Mouse (Mus musculus): Measurements from ENCODE around the gene Rps29. TPM values are rescaled to one million over a fixed set of nuclear protein-coding genes. Genes with fewer than 3 reads are reported as not detected.
A peak's percentile ranks its signal among the peaks of the same experiment; 100 is the strongest.
"Not testable (repeated sequence)": the region's sequence is repeated elsewhere in the genome, so short reads cannot be mapped to it uniquely, and the experiment has no call there.

Gene Rps29
- polyA plus RNA-seq, 1 experiment = 1,903 TPM

- no peak for TF ChIP-seq POLR2A (IDR thresholded peaks at IDR 0.05; ENCODE audit: borderline replicate concordance, low read depth, low read length)
- no peak for TF ChIP-seq CTCF (IDR thresholded peaks at IDR 0.05; ENCODE audit: low read depth, low read length)
- H3K27ac ChIP-seq (ENCODE audit: insufficient read depth, low read depth, low read length) = no peak overlapping the region
- H3K4me3 ChIP-seq (ENCODE audit: insufficient read depth, low read length) = no peak overlapping the region
- peaks cover 3% of the 10 kb centered on the region for H3K4me1 ChIP-seq (ENCODE audit: control insufficient read depth, insufficient read depth, low read length)
These were observed 5.9 kb upstream of the Rps29 start for GRCm38 (mm10) chr12:69164904-69165303.

GRCm38 (mm10) chr12:69163586-69163985 lies 4.6 kb upstream of the Rps29 start:
- not testable (repeated sequence) for H3K27ac ChIP-seq (ENCODE audit: insufficient read depth, low read depth, low read length); H3K4me3 ChIP-seq (ENCODE audit: insufficient read depth, low read length); H3K4me1 ChIP-seq (ENCODE audit: control insufficient read depth, insufficient read depth, low read length)

GRCm38 (mm10) chr12:69160677-69161076 lies 1.7 kb upstream of the Rps29 start:
- H3K4me1 ChIP-seq (ENCODE audit: control insufficient read depth, insufficient read depth, low read length); H3K27ac ChIP-seq (ENCODE audit: insufficient read depth, low read depth, low read length); H3K4me3 ChIP-seq (ENCODE audit: insufficient read depth, low read length): not testable (repeated sequence)

GRCm38 (mm10) chr12:69159578-69159940 lies 573 bp upstream of the Rps29 start:
- Histone ChIP-seq H3K27ac (ENCODE audit: insufficient read depth, low read depth, low read length) (no peak overlapping the region), H3K4me3 (ENCODE audit: insufficient read depth, low read length) (no peak overlapping the region), H3K4me1 (ENCODE audit: control insufficient read depth, insufficient read depth, low read length) (peaks cover 6% of the 10 kb centered on the region)
- TF ChIP-seq CTCF (IDR thresholded peaks at IDR 0.05; ENCODE audit: low read depth, low read length) = no peak
- no peak for TF ChIP-seq POLR2A (IDR thresholded peaks at IDR 0.05; ENCODE audit: borderline replicate concordance, low read depth, low read length)

GRCm38 (mm10) chr12:69158366-69158764 lies 621 bp downstream of the Rps29 start:
- peaks cover 6% of the 10 kb centered on the region for H3K4me1 ChIP-seq (ENCODE audit: control insufficient read depth, insufficient read depth, low read length)
- no peak for TF ChIP-seq CTCF (IDR thresholded peaks at IDR 0.05; ENCODE audit: low read depth, low read length)

GRCm38 (mm10) chr12:69157107-69157506 lies 1.9 kb downstream of the Rps29 start:
- Histone ChIP-seq H3K4me1 (ENCODE audit: control insufficient read depth, insufficient read depth, low read length) (peaks cover 6% of the 10 kb centered on the region), H3K27ac (ENCODE audit: insufficient read depth, low read depth, low read length) (peak overlapping the region; percentile 68), H3K4me3 (ENCODE audit: insufficient read depth, low read length) (peak overlapping the region; percentile 17; the same call in 1 of the 2 replicates)
- TF ChIP-seq CTCF (IDR thresholded peaks at IDR 0.05; ENCODE audit: low read depth, low read length) = no peak
- TF ChIP-seq POLR2A (IDR thresholded peaks at IDR 0.05; ENCODE audit: borderline replicate concordance, low read depth, low read length) = no peak

More at GRCm38 (mm10) chr12:69158366-69158764, 621 bp downstream of the Rps29 start:
- peak overlapping the region; percentile 68 for H3K27ac ChIP-seq (ENCODE audit: insufficient read depth, low read depth, low read length)
- H3K4me3 ChIP-seq (ENCODE audit: insufficient read depth, low read length) = peak overlapping the region; percentile 89

GRCm38 (mm10) chr12:69156436-69156835 lies 2.5 kb downstream of the Rps29 start:
- Histone ChIP-seq H3K4me3 (ENCODE audit: insufficient read depth, low read length) (no peak overlapping the region), H3K4me1 (ENCODE audit: control insufficient read depth, insufficient read depth, low read length) (peaks cover 6% of the 10 kb centered on the region), H3K27ac (ENCODE audit: insufficient read depth, low read depth, low read length) (no peak overlapping the region)
- TF ChIP-seq POLR2A (IDR thresholded peaks at IDR 0.05; ENCODE audit: borderline replicate concordance, low read depth, low read length) (no peak), CTCF (IDR thresholded peaks at IDR 0.05; ENCODE audit: low read depth, low read length) (no peak)

- Histone ChIP-seq H3K4me3 (ENCODE audit: insufficient read depth, low read length) (no peak overlapping the region), H3K27ac (ENCODE audit: insufficient read depth, low read depth, low read length) (no peak overlapping the region), H3K4me1 (ENCODE audit: control insufficient read depth, insufficient read depth, low read length) (peaks cover 6% of the 10 kb centered on the region)
- TF ChIP-seq POLR2A (IDR thresholded peaks at IDR 0.05; ENCODE audit: borderline replicate concordance, low read depth, low read length) = no peak
- no peak for TF ChIP-seq CTCF (IDR thresholded peaks at IDR 0.05; ENCODE audit: low read depth, low read length)
These were observed 3.1 kb downstream of the Rps29 start for GRCm38 (mm10) chr12:69155923-69156322.

GRCm38 (mm10) chr12:69150049-69150448 lies 8.9 kb downstream of the Rps29 start:
- Histone ChIP-seq H3K4me3 (ENCODE audit: insufficient read depth, low read length) (no peak overlapping the region), H3K27ac (ENCODE audit: insufficient read depth, low read depth, low read length) (no peak overlapping the region), H3K4me1 (ENCODE audit: control insufficient read depth, insufficient read depth, low read length) (no peaks in the 10 kb centered on the region)
- TF ChIP-seq POLR2A (IDR thresholded peaks at IDR 0.05; ENCODE audit: borderline replicate concordance, low read depth, low read length) (no peak), CTCF (IDR thresholded peaks at IDR 0.05; ENCODE audit: low read depth, low read length) (no peak)

- H3K27ac ChIP-seq (ENCODE audit: insufficient read depth, low read depth, low read length) = no peak overlapping the region
- H3K4me1 ChIP-seq (ENCODE audit: control insufficient read depth, insufficient read depth, low read length) = no peaks in the 10 kb centered on the region
- no peak overlapping the region for H3K4me3 ChIP-seq (ENCODE audit: insufficient read depth, low read length)
- TF ChIP-seq POLR2A (IDR thresholded peaks at IDR 0.05; ENCODE audit: borderline replicate concordance, low read depth, low read length) (no peak), CTCF (IDR thresholded peaks at IDR 0.05; ENCODE audit: low read depth, low read length) (no peak)
These were observed 11.7 kb downstream of the Rps29 start for GRCm38 (mm10) chr12:69147166-69147735.

GRCm38 (mm10) chr12:69143460-69143859 lies 15.5 kb downstream of the Rps29 start:
- TF ChIP-seq CTCF (IDR thresholded peaks at IDR 0.05; ENCODE audit: low read depth, low read length) = no peak
- no peak overlapping the region for H3K4me3 ChIP-seq (ENCODE audit: insufficient read depth, low read length)
- H3K4me1 ChIP-seq (ENCODE audit: control insufficient read depth, insufficient read depth, low read length) = no peaks in the 10 kb centered on the region
- no peak overlapping the region for H3K27ac ChIP-seq (ENCODE audit: insufficient read depth, low read depth, low read length)

All from bone marrow macrophage, adult 2 months (primary cell).